Mouse (Mus musculus) heart, postnatal 14 days (tissue): ENCODE measurements around the gene St8sia6. TPM values are rescaled to one million over a fixed set of nuclear protein-coding genes. Genes with fewer than 3 reads are reported as not detected.
"Not testable (repeated sequence)": the region's sequence is repeated elsewhere in the genome, so short reads cannot be mapped to it uniquely, and the experiment has no call there.

ENCODE experiments used
- DNase-seq, 2 experiments: peaks; one replicate each; pipeline ENCODE4 v3.0.0; 2021 to 2022
- intact Hi-C: fragments of 180-260 bp; cut with DNase I; formaldehyde crosslinking; loops from one replicate; pipeline ENCODE4 v1.15.1; 2025
- long read RNA-seq, 2 experiments: library from polyadenylated mRNA; stranded (forward); transcript quantifications; one replicate each; pipeline ENCODE4 v2.0.0; 2021
- total RNA-seq, 2 experiments: library from RNA; stranded (reverse); gene quantifications; 2 replicates each; pipeline ENCODE4 v1.2.3; 2021

Gene St8sia6
- total RNA-seq, result 1 to 10 TPM; 2.3 to 2.5 TPM
- long read RNA-seq, experiment 1, full-length matches to known transcripts, result 1 of 1 reads
- long read RNA-seq, experiment 1, partial matches to known transcripts, result 0 of 1 reads
- long read RNA-seq, experiment 1, other reads (novel, unspliced or antisense), result 0 of 1 reads
- long read RNA-seq, experiment 2, full-length matches to known transcripts, result 1 of 1 reads
- long read RNA-seq, experiment 2, partial matches to known transcripts, result 0 of 1 reads
- long read RNA-seq, experiment 2, other reads (novel, unspliced or antisense), result 0 of 1 reads

DNA sequence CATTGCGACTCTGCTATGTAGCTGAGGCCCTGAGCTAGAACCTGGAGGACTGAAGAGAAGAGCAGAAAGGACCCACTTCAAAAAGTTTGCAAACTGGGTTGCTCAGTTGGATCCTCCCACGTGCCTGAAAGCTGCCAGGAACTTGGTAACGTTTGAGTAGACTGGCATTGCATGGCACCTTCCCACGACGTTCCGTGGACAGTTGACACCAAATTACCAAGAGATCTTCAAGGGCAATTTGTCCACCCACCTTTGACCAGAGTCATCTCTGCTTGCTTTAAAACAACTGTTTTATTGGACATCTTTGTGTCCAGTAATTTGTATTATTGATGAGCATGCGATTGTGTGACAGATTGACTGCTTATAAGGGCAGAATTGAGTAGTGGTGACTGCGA is at the start of gene St8sia6:
TSS of gene St8sia6 (minus strand) at position 96 of the 395 bp plus-strand sequence.
- DNase-seq, result no peak
- intact Hi-C loops, result loop anchor here (10.0 kb wide), 1 partner anchor 499 kb away; no protein-coding TSS in a partner anchor

DNA sequence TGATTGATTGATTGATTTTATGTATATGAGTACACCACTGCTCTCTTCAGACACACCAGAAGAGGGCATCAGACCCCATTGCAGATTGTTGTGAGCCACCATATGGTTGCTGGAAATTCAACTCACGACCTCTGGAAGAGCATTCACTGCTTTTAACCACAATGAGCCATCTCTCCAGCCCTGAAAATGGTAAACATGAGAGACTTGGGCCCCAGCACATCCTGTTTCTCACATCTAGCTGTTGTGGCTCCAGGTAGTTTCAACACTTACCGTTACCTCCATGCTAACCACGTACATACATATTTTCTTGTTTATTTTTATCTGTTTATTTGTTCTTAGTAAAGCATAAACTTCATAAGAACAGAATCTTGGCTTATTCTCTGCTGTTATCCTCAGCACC is 42.4 kb upstream of the St8sia6 start:
- DNase-seq, result no peak
- intact Hi-C loops, result no loop called here

DNA sequence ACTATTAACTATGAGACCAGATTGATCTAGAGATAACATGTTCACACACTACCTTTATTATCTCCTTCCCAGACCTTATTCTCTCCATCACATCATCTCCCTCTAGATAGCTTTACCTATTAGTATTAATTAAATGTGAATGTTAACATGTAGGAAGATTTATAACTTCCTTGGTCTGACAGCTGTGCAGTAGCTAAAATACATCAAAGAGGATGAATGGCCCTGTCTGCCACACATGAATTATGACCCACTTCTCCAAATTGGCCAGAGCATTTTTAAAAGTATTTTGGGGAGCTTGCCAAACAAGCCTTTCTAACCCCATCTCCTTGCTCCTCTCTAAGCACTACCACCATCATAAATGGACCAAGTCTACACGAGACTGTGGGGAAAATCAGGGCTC is 41.1 kb upstream of the St8sia6 start:
- intact Hi-C loops, result no loop called here

DNA sequence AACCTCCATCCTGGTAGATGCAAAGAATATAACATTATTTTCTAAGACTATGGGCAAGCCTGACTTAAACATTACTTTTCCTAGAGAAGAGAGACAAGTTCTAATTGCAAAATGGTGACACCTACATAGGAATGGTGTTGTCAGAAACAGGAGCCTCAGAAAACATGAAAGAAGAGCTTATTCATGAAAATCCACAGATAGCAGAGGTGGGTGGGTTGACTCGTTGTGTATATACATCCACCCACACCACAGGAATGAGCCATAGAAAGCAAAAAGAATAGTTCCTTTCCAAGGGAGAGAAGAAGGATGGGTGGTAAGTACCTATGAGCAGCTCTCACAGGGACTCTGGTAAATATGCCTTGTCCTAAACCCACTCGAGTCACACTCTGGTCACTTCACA is 22.8 kb upstream of the St8sia6 start:
- intact Hi-C loops, result no loop called here
- DNase-seq, result no peak

More for the DNA sequence above, 41.1 kb upstream of the St8sia6 start:
- no peak for DNase-seq

DNA sequence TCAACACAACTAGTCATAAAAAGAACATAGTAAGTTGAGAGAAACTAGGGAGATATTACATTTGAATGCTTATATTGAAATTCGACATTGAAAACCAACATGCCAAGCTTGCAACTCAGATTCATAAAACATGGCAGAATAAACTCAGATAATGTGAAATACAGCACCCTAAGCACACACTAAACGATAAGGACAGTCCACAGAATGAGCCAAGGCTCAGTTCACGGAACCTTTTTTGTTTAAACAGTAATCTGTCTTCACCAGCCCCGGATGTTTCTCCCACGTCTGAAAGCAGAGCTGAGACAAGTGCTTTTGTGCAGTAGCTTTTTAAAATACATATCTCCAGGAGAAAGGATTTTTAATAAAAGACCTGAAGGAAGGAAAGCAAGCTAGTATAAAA is 14.7 kb upstream of the St8sia6 start:
- no peak for DNase-seq
- intact Hi-C loops, result no loop called here

DNA sequence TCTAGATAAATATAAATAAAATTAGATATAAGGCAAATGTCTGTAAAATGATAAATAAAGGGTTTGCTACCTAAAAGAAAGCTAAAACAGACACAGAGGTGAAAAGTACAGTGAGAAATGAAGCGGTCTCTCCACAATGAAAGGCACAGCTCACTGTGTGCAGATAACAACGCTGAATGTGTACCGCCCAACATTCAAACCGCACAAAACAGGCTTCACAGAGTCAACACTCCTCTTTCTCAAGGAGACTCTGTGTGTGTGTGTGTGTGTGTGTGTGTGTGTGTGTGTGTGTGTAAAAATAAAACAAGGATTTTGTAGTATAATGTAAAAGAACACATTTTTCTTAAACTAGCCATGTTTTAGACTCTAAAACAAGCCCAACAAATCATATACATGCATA is 14.1 kb upstream of the St8sia6 start:
- intact Hi-C loops, result no loop called here
- no peak for DNase-seq

DNA sequence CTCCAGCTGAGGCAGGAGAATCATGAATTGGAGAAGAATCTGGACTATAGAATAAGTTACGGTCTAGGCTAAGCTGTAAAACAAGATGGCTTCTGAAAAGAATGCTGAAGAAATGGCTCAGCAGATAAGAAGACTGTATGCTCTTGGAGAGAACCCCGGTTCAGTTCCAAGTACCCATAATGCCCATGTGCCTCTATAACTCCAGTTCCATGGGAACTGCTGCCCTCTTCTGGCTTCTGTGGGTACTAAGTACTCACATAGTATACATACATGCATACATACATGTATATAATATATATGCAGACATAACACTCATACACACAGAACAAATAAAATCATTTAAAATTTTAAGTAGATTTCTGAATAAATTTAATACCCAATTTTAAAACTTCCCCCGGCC is 12.3 kb upstream of the St8sia6 start:
- no peak for DNase-seq
- intact Hi-C loops, result no loop called here

DNA sequence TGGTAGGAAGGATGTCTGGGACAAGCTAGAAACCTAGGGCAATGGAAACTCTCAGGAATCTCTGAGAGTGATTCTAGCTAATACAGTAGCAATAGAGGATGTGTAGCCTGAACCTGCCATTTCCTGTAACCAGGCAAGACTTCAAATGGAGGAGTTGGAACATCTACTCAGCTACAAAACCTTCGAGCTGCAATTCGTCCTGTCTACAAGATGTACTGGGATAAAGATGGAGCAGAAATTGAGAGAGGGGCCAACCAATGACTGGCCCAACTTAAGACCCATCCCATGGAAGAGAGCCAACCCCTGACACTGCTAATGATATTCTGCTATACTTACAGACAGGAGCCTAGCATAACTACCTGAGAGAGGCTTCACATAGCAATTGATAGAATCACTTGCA is 6.8 kb upstream of the St8sia6 start:
- intact Hi-C loops, result no loop called here
- no peak for DNase-seq

DNA sequence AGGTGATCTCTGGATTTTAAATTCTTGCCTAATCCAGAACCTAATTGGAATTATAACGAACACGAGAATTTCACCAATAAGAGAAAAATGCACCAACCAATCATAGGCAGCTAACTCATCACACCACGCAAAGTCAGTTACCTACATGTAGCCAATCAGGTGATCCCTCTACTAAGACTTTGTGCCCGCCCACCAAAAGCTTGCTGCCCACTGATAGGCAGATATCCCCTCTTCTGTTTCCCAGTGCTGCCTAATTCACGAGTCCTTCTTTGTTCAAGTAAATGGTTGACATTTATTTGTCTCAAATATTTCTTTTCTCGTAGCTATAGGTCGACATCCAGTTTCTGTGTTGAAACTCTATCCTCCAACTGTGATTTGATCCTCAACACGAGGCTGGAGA is 582 bp upstream of the St8sia6 start:
- intact Hi-C loops, result loop anchor here (10.0 kb wide), 1 partner anchor 500 kb away; no protein-coding TSS in a partner anchor
- no peak for DNase-seq

DNA sequence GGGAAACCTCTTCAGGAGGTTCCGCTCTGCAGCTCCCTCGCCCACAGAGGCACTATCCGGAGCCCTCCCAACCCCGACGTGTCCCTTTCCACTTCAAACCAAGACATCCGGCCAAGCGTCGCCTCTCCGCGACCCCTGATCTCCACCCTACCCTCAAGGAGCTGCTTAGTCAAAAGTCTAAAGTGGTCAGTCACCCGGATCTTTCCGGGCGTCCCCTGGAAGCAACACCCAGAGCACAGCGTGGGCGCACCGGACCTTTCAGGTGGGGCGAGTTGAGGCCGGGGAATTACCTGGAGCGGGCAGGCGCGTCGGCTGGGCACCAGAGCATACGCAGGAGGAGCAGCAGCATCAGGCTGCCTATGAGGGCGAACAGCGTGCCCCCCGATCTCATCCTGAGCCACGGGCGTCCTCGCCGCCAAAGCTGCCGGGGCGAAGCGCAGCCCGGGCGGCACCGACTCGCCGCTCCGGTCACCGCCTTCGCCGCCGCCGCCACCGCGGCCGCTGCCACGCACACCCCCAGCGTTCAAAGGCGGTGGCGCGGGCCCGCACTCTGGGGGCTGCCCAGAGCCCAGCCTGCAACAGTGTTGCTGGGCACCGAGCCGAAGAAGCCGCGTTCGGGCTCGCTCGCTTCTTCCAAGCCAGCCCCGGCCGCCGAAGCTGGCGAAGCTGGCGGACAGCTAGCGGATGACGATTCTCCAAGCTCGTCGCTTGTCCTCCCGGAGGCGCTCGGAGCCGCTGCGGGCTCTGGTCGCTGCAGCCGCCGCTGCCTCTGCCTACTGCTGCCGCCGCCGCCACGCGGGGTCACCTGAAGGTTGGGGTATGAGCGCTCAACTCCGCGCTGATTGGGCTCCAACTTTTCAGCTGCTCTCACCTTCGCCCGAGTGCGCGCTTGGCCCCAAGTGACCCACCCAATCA is 553 bp downstream of the St8sia6 start:
- intact Hi-C loops, result loop anchor here (10.0 kb wide), 1 partner anchor 499 kb away; no protein-coding TSS in a partner anchor
- peak; percentile 45 to 52 for DNase-seq

DNA sequence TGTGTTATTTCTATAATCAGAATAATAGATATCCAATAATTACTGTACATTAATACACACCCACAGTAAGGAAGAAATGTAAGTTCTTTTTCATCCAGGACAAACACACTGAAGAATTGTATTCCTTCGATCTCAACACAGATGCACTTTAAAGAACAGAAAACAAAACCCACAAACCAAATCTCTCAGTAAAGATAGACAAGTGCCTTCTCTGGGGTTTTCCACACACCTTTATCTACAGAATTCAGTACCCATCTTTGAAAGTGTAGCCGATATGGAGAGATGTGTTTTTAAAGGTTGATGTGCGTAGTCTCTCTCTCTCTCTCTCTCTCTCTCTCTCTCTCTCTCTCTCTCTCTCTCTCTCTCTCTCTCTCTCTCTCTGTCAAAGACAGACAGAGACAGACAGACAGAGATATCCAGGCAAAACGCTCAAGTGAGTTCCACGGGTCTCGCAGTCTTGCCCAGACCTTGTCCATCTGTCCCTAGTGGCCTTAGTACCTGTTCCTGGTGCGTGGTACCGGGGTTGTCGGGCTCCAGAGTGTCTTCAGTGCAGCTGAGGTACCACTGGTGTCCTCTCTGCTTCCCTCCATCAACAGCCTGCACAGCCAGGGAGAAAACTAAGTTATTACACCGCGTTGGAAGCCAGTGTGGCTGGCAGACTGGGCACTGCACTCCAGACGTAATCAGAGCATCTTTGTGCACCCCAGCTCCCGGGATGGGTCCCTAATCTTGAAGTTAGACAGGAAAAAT is 1.4 kb downstream of the St8sia6 start:
- DNase-seq, result no peak
- intact Hi-C loops, result loop anchor here (10.0 kb wide), 1 partner anchor 498 kb away; no protein-coding TSS in a partner anchor

DNA sequence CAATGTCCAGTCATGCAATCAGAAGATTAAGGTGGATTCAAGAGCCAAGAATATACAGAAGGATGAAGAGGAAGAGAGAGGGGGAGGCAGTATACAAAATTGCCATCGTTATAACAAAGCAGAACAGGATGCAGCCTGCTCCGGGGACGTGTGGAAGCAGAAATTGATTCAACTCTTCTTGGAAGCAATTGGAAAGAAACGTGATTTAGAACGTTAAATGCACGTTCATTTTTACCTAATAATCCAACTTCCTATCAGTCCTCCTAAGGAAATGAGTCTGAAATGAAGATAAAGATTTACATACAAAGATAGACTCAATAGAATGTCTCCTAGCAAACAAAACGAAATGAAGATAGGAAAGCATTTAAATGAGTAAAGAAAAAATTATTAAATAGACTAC is 2.3 kb downstream of the St8sia6 start:
- DNase-seq, result no peak
- intact Hi-C loops, result loop anchor here (10.0 kb wide), 1 partner anchor 497 kb away; no protein-coding TSS in a partner anchor

DNA sequence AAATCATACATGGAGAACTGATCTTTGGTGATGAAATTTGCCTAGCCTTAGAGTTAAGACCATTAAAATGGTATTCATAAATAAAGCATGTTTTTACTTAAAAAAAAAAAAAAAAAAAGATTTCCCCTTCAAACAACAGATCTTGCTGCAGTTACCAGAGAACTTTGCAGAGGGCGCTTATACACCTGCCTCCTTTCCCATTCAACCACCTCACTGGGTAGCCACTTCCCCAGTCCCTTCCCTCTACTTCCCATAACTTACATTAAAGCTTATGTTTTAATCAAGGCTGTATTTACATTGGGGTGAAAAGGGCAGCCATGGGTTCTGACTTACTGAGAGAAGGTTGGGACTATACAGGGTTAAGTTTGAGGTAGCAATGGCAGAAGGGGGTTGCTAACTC is 4.5 kb downstream of the St8sia6 start:
- intact Hi-C loops, result loop anchor here (10.0 kb wide), 1 partner anchor 105 kb away; no protein-coding TSS in a partner anchor
- no peak for DNase-seq

DNA sequence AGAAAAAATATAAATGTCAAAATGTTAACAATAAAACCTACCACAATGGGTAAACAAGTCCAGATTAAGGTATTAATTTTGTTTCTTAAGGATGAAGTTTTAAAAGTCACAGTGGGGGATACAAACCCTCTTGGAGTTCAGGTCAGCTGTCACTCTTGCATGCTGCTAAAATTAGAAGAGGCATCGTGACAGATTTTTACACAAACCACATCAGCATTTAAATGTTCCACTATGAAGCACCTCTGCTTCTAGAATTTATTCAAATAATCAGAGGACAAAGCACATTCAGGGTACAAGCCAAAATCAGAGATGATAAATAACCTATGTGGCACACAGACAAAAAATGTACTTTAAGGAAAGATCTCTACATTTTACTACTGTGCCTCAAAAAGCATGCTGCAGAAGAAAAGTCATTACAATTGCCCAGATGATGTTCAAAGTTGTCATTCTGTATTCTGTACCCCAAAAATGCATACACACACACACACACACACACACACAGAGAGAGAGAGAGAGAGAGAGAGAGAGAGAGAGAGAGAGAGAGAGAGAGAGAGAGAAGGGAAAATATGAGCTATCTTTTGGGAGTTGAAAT is 7.2 kb downstream of the St8sia6 start:
- intact Hi-C loops, result loop anchor here (10.0 kb wide), 1 partner anchor 102 kb away; no protein-coding TSS in a partner anchor
- DNase-seq, result no peak

DNA sequence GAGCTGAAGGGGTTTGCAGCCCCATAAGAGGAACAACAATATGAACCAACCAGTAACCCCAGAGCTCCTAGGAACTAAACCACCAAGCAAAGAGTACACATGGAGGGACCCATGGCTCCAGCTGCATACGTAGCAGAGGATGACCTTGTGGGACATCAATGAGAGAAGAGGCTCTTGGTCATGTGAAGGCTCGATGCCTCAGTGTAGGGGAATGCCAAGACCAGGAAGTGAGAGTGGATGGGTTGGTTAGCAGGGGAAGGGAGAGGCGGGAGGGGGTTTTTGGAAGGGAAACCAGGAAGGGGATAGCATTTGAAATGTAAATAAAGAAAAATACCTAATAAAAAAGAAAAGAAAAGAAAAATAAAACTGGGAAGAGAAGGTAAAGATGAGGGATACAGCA is 7.9 kb downstream of the St8sia6 start:
- intact Hi-C loops, result loop anchor here (10.0 kb wide), 1 partner anchor 101 kb away; no protein-coding TSS in a partner anchor
- not testable (repeated sequence) for DNase-seq

DNA sequence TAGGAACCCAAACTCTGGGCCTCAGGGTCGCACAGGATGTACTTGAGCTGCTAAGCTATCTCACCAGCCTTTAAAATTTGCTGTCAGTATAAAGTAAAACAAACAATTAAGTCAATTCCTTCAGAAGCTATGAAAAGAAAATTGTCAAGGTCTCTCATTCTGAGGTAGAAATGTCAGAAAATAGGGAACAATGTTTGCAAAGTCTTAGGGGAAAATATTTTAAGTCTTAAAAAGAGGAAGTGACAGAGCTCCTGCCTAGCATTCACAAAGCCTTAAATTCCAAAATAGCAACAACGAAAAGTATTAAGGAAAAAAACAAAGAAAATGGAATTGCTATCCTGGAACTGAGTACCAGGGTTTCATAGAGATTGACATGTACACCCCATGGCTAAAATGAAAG is 8.6 kb downstream of the St8sia6 start:
- intact Hi-C loops, result loop anchor here (10.0 kb wide), 1 partner anchor 100 kb away; no protein-coding TSS in a partner anchor
- DNase-seq, result no peak

DNA sequence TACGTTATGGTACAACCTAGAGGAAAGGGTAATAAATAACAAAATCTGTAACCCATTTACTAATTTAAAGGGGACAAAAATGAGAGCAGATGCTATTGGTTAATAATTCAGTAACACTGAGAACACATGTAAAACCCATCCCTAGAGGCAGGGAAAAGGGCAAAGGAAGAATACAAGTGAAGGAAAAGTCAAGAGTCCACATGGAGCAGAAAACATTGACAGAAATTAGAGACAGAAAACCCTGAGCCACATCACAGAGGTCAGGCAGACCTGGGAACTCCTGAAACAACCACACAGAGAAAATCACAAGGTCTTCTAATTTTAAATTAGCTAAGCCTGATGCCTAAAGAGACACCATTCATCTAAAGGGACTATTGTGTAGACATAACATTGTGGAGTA is 9.4 kb downstream of the St8sia6 start:
- intact Hi-C loops, result loop anchor here (10.0 kb wide), 1 partner anchor 100 kb away; no protein-coding TSS in a partner anchor
- DNase-seq, result no peak

DNA sequence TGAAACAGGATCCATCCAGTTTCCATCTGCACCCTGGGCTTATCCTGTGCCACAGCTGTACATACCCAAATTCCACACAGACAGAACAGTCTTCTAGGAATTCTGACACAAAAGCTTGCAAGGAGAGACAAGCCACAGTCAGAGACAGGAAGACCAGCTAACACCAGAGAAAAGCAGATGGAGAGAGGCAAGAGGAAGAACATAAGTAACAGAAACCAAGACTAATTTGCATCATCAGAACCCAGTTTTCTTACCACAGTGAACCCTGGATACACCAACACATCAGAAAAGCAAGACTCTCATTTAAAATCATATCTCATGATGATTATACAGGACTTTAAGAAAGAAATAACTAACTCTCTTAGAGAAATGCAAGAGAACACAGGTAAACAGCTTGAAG is 16.8 kb downstream of the St8sia6 start:
- DNase-seq, result no peak
- intact Hi-C loops, result no loop called here

DNA sequence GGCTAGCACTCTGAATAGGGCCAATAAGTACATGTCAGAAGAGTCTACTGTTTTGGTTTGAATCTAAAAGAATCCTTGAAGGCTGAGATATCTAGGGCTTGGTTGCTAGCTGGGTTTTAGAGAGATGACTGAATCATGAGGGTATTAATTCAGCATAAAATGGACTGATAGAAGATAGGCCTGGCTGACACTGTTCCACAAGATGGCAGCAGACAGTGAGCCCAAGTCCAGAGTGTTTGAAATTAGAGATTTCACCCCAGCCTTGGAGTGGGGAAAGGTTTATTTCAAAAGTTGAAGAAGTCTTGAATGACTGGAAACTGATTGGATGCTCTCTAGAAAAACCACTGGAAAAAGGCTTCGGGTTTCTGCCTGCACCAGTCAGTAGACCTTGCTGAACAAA is 17.4 kb downstream of the St8sia6 start:
- intact Hi-C loops, result no loop called here
- no peak for DNase-seq

DNA sequence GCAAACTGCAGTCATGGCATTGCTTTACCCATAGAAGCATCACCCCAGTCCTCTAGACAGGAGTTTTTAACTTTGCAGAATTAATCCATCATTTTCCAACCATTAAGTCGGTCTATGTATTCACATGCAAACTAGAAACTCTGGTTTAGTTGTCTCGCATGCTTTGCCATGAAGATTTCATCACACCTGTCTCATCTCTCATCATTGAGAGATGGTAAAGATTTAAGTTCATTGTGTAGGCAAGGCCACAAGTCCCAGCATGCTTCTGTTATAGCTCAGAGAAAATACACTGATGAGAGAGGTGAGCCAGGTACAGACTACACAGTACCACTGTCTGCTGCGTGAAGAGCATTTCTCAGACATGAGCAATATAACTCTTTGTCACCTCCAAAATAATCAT is 18.8 kb downstream of the St8sia6 start:
- intact Hi-C loops, result no loop called here
- no peak for DNase-seq
